Mouse (Mus musculus) MEL-GATA-1-ER (cell line): Measurements from ENCODE around the gene Fam189a1.

Source experiments
- DNase-seq: peaks from one replicate; pipeline ENCODE4 v3.0.0-alpha.2; 2012; ENCODE audit warnings: low read depth; ENCODE audit errors: extremely low read depth

Fam189a1 gene

DNA sequence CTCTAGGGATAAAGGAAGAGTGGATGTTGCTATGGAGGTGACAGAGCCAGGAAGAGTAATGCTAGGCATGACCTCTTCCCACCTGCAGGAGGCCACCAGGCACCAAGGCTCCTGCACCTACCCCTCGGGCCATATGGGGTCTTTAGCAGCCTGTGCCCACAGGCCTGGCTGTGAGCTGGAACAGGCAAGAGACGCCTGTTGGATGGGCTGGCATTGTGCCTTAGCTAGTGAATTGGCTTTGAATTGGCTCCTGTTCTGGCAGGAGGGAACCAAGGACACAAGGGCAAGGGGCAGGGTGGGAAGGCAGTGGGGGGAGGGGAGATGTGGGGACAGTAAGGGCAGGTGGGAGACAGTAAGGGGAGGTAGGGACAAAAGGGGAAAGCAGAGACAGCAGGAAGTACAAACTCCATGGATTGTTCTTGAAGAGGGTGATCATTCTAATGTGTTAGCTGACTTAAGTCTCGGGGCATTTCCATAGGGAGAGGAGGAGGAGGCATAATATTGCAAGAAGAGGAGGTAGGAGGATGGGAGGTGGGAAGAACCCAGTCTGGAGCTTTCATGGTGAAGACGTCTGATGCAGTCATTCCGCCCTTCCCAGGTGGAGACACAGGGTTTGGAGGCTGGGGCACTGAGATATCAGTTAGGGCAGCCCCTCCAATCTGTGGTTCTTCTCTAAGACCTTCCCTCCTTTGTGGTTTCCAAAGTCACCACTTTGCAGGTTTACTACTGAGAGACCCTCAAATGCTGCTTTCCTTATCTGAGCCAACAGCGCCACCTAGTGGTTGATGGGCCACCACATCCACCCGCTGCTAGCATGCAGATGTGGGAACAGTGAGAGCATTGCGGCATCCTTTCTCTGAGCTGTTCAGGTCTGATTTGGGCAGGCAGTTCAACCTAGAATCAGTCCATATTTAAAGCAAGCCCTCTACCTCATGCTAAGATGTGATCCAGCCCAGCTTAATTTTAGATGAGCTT is 414.8 kb downstream of the Fam189a1 start:
- peak; percentile 18 for DNase-seq

DNA sequence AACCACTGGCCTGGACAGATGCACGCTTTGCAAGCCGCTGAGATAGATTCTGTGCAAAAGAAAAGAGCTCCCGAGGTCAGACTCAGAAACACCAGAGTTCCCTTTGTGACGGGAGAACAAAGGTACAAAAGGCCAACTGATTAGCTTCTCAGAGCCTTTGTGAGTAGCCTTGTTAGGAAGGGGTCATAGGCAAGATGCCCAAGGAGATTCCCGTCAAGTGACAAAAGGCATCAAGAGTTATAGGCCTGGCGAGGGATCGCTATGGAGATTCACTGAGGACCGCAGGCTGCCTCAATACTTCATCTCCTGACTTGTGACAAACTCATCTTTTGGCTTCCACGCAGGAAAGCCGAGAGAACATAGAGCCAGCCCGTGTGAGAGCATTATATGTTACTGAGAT is 417.2 kb downstream of the Fam189a1 start:
- DNase-seq = no peak

DNA sequence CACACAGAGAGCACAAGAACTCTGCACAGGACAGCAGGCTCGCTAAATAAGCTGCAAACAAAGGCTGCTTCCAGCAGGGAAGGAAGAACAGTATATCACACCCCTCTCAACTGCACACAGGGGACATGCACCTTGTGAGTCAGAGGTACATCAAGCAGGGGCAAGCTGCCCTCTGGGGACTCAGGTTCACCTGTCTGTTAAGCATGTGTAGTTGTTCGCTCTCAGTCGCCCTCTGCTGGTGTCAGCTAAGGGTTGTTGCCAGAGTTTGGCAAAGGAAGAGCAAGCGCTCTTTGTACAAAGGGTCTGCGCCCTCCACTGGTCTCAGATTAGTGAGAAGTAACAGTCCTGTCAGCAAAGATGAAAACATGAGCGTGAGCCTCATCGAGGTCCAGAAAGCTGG is 426.6 kb downstream of the Fam189a1 start:
- no peak for DNase-seq

DNA sequence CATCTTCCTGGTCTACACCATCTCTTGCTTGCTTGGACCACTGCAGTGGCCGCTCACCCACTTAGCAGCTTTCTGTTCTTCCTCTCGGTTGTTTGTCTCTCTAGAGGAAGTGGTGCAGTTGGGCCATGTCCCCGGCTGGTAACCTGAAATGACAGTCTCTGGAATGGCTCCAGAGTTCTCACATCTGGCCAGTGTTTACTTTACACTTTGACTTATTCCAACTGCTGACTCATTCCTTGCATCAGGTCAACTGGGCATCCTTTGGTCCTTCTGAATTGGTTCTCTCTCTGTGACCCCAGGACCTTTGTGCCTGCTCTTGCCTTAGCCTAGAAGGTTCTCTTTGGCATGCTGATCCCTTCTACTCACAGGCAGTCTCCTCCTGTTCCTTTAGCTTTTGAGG is 427.6 kb downstream of the Fam189a1 start:
- DNase-seq = no peak

DNA sequence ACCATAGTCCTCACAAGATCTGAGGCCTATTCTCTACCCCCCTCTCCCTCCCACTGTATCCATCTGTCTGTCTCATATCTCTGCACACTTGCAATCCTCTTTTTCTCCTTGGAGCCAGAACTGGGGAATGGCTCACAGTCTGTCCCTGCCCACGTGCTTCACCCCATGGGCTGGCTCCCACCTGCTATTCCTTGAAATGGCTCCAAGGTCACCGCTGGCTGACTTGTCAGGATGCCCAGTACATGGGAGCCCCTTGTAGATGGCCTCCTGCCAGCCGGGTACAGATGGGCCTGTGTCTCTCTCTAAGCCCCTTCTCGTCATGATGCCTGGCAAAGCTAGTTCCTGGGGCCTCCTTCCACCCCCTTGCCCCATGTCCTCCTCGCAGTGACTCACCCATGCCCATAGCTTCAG is 428.2 kb downstream of the Fam189a1 start:
- DNase-seq = no peak

- no peak for DNase-seq
Observed at GRCm38 (mm10) chr7:64725967-64726695, 430.2 kb downstream of the Fam189a1 start.

DNA sequence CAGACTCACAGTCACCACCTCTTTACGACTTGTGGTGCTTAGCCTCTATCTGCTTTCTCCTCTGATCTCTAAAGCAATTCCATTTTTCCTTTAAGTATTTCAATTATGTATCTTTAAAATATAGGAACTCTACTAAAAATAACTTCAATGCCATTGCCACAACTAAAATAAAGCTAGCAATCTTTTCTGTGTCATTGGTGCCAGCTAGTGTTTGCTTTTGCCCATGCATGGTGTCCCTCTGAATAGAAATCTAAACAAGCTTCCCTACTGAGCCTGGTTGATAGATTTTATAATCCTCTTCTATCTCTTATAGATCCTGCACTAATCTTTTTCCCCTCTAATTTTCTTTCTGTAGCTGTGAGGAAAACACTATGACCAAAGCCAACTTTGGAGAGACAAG is 432.0 kb downstream of the Fam189a1 start:
- DNase-seq = no peak

DNA sequence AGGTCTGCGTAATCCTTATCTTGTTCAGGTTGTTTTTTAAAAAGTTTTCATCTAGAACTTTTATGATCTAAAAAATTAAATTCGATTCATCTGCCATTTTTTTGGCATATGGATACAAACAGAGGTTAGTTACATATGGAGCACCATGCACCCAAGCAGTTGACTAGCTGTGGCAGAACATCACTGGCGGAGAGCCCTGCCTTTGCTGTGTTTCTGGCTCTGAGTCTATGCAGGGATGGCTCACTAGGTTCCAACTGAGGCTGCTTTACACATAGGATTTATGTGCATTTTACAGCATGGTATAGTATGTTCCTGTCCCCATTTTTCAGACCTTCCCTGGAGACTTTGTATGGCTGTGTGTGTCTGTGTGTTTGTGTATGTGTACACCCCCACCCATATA is 433.1 kb downstream of the Fam189a1 start:
- no peak for DNase-seq

DNA sequence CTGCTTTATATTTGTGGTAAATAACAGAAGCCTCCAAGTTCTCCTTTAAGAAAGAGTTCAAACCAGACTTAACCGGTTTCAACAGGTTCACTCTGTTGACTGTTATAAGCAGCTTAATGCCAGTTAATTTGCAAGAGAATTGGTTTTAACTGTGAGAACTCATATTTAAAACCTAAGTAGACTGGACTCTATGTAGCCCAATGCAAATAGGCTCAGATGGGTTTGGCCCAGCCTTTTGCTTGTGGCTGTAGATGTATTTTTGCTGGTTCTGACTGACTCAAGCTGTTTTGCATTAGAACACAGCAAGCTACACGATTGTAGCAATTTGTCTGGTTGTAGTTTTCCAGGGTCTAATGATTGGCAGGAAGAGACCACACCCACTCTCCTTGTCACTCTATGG is 440.1 kb downstream of the Fam189a1 start:
- no peak for DNase-seq

GRCm38 (mm10) chr7:64709520-64710262 is 446.7 kb downstream of the Fam189a1 start:
- no peak for DNase-seq

- DNase-seq = no peak
Observed at GRCm38 (mm10) chr7:64708176-64708575, 448.2 kb downstream of the Fam189a1 start.
